Mouse (Mus musculus) frontal cortex, postnatal 14 days (tissue): ENCODE measurements at regions not wholly inside any gene's neighbourhood (a gene's known extent, or its start where the extent isn't known, plus 50 kb on each side); places are given as distances from the start of the nearest gene placed in this dataset.

Source experiments
- DNase-seq, 2 experiments: peaks; one replicate each; pipeline ENCODE4 v3.0.0; 2022; ENCODE audit warnings: low spot score in 2 of 2

DNA sequence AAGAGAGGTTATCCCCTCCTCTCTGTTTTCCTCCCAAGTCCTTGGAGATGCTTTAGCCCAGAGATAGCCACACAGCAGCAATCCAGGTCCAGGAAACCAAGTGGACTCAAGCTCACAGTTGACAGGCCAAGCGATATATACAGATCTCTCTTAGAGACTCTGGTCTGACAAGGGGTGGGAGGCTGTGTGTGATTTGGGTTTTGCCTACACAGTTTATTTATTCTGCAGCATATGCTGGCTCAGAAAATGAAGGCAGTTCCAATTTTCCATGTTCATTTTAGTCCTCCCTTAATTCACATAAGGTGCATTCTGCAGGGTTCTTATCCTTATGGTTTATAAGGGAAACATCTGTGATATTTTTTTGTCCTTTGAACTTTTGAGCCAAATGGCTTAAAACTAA lies 595.0 kb upstream of the Apob start:
- no peak for DNase-seq

DNA sequence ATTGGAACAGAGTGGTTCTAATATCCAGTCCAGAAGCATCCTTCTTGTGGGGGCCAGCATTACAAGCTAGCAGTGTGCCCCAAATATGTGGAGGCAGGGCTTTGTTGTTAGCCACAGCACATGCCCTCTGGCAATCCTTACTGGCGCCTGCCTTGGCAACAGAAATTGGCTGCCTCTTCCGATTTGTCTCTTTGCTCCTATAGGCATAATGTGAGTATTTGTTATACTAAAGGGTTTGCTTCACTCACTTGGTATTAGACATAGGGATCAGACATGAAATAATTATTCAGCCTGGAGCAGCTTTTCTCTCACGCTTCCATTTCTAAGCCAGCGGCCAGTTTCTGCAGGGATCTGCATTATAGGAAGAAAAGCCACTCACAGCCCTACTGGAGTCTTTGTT lies 573.6 kb upstream of the Apob start:
- DNase-seq, result no peak

DNA sequence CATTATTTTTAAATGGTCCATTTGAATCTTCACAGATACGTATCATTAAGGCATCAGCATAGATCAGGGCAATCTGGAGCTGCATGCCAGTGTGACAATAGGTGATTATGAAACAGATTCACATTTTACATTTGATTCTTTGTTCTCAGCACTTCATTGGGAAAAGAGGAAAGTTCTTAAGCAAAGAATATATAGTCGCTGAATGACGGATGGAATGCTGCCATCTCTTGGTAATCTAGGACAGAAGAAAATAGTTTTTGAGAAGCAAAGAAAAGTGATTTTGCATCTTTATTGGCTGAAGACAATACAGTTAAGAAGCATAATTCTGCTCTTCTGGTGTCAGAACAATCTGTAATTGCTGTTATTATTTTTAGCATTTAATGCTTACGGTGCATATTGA lies 565.6 kb upstream of the Apob start:
- DNase-seq, result no peak

DNA sequence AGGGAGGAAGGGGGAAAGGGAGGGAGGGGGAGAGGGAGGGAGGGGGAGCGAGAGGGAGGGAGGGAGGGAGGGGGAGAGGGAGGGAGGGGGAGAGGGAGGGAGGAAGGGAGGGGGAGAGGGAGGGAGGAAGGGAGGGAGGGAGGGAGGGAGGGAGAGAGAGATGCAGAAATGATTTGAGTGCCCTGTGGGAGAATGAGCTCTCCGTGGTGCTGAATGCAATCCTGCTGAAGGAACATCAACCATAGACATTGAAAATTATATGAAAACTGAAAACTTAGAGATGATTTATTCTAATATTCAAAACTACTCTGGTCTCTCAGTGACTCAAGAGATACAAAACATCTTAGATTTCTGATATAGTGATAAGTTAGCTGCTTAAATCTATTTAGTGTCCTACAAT lies 557.2 kb upstream of the Apob start:
- DNase-seq, result no peak

DNA sequence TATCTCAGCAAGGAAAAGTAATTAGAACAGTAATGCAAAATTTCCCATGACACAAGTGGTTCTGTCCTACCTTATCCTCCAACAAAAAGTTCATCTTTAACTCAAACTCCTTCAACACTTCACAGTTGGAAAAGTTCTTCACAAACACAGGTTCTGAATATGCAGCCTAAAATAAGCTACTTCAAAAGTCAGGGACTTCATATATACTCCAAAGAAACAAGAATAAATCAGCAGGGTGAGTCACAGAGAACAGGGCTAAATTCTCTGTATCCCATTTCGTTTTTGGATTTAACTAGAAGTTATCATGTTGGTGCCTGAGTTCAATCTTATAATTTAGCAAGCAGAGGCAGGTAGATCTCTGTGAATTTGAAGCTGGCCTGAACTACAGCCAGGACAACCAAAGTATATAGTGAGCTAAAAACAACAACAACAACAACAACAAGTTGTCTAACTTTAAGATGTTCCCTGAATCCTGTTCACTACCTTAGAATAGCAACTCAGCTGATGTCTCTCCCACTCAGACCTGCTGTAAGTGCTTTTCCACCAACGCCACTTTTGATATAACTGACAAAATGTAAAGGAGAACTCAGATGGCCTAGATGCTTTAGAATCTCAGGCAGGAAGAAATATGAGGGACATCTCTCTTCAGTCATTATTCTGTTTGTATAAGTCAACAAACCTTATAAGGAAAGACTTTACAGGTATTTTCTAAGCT lies 555.5 kb upstream of the Apob start:
- DNase-seq, result no peak

DNA sequence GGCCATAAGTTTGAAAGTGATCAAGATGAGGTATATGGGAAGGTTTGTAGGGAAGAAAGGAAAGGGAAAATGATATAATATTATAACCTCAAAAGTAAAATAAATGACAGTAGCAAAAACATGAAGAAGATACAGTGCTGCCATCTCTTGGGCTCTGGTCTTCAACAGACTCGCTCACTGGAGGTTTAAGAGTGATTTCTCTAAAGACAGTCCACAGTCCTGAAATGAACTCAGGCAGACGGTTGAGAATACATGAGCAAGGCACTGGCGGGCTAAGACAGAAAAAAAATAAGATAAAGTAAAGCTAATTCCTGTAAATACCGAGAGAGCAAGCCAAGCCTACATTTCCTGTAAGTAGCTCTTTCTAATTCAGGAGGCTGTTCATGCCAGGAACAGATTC lies 546.5 kb upstream of the Apob start:
- DNase-seq, result no peak

DNA sequence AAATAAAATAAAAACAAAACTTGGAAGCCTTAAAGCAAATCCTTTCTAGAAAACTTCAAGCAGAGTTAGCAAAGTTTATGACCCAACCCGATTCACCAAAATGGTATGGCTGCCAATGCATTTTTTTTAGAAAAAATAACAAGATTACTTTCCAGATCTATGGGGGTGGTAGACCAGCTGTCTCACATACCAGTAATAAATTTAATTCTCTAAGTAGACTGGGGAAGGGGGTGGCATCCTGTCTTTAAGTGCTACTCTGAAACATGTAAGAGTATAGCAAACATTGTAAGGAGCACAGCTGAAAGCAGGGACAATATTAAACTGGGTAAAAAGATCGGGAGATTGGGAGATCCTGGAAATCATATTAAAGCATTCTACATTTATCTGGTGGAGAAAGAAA lies 532.2 kb upstream of the Apob start:
- no peak for DNase-seq

DNA sequence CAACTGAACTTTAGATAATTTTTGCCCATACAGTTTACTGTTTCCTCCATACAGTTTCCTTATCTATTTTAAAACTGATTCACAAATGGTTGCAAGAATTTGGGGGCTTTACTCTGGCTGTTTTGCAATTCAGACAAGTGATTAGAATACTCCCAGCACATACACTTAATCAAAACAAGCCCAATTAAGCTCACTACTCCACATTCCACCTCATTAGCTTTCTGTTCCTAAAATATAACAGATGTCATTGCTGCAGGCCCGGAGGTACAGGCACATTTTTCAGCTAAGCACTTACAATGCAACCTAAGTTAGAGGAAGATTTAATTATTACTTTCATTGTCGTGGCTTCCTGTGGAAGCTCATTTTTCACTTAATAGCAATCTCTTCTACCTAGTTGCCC lies 526.9 kb upstream of the Apob start:
- no peak for DNase-seq

DNA sequence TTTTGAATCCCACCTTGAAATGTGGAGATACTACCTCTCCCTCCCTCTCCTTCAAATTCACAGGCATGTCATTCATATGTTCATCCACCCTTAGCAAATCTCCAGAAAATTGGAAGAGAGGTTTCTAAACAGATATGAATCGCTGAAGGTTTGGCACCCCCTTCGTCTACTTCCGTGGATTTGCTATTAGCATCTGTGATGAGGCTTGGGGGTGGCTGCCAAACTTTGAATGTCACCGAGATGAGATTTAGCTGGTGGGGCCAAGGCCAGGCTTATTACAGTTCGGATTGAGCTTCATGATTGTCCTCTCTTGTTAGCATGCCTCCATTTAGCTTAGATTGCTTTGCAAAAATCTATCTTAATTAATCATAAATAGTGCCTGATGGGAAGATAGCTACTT lies 520.4 kb upstream of the Apob start:
- DNase-seq, result no peak

DNA sequence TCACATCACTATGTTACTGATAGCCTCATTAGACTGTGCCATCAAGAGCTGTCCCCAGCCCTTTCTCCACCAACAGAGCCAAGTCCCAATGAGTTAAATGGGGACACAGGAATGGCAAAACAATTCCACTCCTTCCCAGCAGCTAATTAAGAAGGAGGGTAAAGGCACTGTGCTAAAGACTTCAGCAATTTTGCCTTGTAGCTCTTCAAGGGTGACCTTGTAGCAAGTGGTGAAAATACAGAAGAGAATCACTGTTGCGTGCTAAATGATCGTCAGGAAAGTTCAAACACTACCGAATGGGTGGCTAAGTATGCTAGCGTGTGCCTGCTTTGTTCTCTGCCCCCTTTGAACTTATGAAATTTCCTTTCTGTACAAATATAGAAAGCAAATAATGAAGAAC lies 519.9 kb upstream of the Apob start:
- no peak for DNase-seq

DNA sequence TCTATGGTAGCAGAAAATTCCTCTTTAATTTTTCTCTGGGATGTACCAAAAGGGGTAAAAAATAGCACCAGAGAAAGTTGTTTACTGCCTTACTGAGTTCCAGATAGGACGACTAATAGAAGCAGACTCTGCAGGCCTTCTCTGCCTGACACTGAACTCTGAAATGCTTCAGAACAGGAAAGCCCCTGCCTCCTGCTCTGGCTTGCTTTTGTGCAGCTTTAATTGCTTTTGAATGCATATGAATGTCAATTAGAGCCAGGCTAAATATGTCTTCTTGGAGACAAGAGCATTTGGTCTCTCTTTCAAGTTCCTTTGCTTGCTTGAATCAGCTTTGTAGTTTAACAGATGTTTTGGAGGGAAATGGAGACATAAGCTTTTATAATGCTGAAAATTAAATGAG lies 512.5 kb upstream of the Apob start:
- DNase-seq, result no peak

DNA sequence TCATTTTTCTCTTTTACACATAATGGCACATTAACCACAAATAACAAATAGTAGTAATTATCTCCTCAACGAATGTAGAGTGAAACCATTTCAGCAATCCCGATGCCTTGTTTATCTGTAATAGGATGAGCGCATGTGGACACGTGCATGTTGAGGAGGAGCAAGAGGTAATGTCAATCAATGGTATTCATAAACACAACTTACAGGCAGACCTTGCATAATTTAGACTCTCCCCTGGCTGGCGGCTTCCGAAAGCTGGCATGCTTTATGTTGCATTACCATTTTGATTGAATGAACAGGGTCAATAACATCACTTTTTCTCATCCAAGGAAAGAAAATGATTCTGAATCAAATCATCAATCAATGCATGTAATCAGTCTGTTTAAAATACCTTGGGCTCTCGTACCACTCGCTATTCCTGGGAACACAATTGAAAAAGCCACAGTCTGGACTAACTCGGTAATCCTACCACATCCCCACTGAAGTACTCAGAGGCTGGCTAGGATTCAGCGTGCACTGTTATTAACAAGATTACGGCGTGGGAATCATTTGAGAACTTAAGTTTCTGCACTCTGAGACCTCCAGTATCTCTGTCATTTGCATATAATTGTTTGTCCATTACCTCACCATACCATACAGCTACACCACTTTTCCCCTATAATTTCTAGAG lies 464.7 kb upstream of the Apob start:
- DNase-seq, result no peak

DNA sequence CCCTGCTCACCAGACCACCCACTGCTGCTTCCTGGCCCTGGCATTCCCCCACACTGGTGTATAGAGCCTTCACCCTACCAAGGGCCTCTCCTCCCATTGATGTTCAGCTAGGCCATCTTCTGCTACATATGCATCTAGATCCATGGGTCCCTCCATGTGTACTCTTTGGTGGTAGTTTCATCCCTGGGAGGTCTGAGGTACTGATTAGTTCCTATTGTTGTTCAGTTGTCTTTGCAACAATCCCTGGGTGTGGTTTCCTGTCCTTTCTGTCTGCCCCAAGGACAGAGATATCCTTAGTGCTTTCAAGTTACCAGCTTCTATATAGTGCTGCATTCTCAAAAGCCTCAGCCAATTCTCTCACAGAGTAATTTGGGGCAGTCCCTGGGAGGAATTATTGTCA lies 440.1 kb upstream of the Apob start:
- no peak for DNase-seq

DNA sequence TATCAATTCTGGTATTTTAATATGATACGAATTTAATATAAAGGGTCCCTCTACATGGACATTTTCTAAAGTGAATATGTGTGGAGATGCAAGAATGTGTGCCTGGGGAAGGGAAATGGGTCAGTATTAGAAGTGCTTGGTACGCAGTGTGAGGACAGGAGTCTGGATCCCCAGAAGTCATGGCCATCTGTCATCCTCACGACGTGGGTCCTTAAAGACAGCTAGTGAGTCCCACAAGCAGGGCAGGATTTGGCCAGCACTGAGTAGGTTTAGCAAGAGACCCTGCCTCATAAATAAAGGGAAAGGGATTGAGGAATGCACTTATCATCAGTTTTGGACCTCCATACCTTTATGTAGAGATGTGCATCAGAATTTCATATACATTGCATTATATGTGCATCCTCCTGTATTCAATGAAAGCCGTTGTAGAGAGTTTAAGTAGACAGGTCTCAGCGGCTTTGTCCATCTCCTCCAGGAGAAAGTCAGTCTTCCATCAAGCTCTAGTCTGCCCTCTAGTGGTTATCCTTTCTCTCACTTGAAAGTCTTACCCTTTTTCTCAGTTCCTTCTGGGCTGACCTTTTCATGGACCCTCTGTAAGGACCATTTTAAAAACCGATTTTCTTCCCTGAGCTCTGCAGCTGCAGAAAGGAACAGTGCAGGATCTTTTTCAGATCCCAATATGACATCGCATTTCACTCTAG lies 434.0 kb upstream of the Apob start:
- no peak for DNase-seq

DNA sequence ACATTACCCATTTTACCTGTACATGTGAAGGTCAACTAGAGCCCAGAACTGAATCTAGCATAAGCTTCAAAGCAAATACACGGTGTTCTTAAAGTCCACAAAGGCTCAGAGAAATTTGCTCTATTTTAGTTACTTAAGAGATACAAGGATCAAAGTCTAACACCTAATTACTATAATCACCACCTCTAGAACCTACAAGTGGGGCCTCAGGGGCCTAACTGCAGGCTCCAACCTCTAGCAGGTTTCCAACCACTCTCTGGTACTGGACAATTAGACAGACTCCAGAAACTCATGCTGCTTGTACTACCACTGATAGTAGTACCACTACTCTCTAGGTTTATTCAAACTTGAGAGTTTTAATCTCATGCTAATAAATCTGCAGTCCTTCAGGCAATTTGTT lies 428.7 kb upstream of the Apob start:
- DNase-seq, result no peak

DNA sequence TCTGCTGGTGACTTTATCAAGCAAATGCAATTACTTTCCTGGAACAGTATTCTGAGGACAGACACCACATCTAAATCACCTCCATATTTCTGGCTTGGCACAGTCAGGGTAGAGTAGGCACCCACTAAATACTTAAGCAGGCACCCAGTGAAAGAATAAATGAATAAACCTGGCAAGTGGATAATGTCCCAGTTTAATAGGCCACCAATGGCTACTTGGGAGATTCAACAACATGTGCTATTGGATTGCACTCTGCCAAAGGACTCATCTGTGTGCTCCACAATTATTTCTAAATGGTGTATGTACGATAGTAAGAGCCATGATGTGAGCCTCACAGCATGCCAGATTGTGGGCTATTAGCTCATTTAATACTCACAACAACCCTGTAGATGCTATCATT lies 417.2 kb upstream of the Apob start:
- no peak for DNase-seq

DNA sequence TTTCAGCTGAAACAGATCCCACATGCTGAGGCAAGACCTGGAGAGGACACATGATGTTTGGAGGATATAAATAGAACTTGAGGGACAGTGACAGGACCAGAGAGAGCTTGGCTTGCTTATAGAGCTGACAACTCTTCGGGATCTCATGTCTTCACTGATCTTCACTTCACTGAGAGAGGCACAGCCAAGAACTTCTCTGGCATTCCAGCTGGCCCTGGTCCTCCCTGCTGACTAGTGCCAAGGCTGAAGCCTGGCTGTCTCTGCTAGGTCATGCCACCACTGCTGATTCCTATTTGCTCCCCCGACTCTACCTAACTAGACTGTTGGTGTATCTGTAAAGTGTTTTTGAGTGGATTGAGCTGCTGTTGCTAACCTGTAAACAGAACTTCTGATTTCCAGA lies 401.4 kb upstream of the Apob start:
- DNase-seq, result no peak

DNA sequence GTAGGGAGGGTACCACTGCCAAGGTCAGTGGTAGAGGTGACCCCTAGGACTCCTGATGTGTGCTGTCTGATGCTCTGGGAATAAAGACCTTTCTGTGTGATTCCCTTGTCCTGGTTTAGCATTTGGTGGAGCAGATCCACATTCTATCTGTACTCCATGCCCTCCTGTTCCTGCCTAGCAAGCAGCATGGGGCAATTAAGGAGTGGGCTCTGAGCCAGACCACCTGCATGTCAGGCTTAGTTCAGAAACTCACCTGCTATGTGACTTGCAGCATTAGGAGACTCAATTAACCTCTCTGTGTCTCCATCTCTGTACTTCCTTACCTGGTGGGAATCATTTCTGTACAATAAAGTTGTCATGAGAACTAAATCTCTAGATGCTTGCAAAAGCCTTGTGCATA lies 389.9 kb upstream of the Apob start:
- no peak for DNase-seq

DNA sequence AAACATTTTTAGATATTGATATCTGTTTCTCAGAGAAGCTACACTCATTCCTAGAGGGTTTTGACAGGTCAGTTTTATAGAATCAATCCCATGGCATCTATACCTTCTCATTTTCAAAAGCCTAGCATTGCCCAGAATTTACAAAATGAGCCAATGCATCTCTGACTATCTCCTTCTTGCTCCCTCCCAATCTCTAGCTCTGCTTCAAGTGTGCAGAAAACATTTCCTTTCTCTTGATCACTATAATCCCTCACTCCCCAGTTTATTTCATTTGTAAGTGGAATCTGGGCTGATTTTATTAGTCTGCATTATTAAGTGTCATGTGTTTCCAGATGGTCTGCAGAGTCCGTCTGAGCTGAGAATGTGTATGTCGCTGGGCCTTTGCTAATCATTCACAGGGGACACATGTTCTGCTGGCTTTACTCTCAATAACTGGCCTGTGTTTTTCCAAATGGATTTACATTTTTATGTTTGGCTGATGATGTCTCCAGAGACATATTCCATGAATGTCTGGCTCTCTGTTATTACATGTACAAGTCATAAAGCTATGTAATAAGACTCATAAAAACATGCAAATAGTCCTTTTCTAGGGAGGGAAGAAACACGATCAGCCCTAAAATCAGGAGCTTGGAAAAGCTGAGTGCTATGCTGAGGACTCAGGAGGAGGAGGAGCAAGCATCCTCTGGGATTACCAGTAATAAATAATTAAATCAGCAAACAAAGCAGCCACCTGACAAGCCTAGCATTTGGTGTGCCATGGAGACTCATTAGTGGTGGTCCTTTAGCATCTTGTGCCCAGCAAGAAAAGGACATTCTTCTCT lies 366.0 kb upstream of the Apob start:
- DNase-seq, result no peak

DNA sequence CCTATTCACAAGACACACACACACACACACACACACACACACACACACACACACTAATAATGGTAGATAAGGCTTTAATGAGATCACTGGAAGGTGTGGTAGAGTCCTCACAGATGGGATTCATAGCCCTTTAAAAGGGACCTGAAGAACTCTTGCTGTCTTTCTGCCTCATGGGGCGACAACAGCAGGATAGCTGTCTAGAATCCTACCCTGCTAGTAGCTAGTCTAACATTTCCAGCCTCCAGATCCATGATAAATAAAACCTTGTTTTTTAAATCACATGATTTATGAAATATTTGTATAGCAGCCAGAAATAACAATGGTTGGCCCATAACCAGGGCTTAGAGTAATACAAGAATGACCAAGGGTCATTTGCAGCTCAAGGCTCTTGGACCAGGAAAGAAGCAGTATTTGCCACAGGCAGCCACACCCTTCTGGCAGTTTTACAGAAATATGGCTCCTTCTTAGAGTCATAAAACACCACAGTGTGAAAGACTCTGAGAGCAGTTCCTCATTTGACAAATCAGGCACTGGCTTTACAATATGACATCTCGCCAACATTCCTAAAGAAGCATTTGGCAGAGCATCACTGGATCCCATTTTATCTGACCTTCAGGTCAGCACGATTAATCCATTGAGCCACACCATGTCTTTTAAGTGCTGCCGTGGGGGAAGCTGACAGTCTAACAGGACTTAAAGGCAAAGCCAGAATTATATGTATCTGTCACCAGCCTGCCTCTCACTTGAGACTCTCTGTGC lies 340.9 kb upstream of the Apob start:
- no peak for DNase-seq

DNA sequence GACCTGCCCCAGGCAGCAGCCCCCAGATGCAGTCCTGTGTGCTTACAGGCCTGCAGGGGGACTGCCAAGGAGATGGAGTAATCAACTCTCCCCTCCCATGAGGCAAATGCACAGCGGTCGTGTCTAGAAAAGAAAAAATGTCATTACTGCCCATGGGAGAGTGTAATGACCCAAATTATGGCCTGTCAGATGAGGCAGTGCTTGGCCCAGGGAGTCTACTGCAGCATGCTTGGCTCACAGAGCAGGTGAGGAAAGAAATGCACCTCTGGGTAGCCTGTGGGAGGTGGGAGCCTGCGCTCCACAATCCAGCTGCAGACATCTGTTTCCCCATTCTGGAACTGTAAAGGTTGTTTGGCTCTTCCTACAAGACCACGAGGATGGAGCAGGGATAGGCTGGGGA lies 339.8 kb upstream of the Apob start:
- DNase-seq, result no peak

DNA sequence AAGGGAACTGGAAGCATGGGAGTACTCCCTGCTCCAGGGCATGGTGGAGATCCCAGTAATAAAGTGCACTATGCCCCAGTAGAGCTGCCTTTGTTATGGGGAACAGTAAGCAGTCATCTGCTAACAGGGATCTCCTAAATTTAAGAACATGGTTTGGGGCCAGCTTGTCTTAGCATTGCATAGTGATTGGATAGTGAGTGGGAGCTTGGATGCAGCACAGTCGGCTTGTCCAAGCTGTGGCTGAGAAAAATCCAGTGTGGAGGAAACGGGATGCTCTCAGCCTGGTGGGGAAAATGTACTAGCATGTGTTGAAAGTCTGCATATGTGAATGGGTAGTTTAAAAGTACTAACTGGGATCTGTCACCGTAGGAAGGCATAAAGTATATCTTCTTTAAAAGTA lies 326.6 kb upstream of the Apob start:
- no peak for DNase-seq
